Mouse (Mus musculus): Measurements from ENCODE around the gene Plekho2.
A peak's percentile ranks its signal among the peaks of the same experiment; 100 is the strongest.

Gene Plekho2

DNA sequence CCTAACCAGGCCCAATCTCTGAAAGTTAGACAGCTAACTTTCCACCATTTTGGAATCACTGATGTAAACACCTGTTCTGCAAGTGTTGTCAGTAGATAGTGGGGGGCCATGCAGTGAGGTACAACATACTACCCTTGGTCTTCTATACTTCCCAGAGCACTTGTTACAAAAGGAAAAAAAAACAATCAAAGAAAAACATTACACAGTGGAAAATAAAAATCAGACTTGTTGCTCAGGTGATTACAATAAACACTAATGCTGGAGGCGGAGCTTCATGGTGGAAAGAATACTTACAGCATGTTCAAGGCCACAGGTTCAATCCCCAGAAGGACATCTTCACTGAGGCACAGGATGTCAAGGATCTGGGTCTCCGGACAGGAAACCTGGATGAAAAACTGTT, 27.1 kb downstream of the Plekho2 start:
- no peak for DNase-seq (ENCODE audit: low read depth)

DNA sequence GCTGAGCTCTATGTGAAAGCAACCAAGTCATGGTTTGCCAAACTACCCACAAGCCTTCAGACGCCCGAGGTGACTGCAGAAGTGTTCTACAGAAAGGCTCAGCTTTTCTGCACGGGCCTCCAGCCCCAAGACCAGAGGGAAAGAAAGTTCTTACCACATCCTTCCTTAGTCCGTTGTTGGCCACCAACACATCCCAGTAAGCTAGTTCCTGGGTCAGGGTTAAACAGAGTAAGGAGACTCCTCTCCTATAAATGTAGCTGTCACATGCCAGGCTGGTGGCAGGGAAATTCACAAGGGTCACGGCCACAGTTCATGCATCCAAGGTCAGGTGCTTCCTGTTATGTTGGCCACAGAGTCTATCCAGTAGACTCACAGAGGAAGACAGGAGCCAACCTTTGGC, 27.7 kb downstream of the Plekho2 start:
- peak; percentile 57 for DNase-seq (ENCODE audit: low read depth)

DNA sequence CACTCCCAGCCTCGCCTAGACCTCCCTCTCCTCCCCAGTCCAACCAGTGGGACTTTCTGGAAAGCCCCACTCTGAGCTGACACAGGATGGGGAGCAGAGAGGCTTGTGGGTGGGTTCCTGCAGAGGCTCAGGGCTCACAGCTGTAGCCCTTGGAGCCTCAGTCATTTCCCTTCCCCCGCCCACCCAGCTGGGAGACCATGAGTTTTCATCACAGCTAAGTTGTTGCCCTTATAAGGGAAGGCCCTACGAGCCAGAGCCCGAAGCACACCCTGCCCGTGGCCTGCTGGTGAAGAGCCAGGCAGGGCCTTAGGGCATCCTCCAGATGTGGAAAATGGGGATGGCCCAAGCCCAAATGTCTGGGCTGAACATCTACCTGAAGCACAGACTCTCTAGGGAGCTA, 28.8 kb downstream of the Plekho2 start:
- DNase-seq (ENCODE audit: low read depth): peak; percentile 80

DNA sequence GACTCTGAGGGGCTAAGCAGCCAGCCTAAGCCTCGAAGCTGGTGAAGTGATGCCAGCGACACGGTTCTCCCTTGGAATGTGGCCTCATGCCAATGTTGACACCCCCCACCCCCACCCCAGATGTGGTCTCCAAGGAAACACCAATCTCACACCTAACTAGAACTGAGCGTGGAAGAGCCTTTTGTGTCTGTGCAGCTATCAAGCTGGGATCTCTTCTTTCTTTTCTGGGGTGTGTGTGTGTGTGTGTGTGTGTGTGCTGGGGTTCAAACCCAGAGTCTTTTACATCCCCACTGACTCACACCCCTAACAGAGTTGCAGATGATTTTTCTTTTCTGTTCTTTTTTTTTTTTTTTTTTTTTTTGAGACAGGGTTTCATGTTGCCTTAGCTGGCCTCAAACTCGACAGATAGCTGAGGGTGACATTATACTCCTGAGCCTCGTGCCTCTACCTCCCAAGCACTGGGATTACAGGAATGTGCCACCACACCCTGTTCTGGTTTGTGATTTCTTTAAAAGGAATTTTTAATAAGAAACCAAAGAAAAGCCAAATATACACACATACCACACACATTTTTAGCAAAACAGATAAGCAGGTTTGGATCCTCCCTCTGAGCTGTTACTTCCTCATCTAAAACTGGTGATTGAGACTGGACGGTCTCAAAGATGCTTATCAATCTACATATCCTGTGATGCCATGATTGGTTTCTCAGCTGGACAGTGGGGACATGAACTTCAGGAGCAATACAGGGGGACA, 29.6 kb downstream of the Plekho2 start:
- DNase-seq (ENCODE audit: low read depth): peak; percentile 44

GRCm38 (mm10) chr9:65549643-65550042, 30.2 kb downstream of the Plekho2 start:
- DNase-seq (ENCODE audit: low read depth): no peak

DNA sequence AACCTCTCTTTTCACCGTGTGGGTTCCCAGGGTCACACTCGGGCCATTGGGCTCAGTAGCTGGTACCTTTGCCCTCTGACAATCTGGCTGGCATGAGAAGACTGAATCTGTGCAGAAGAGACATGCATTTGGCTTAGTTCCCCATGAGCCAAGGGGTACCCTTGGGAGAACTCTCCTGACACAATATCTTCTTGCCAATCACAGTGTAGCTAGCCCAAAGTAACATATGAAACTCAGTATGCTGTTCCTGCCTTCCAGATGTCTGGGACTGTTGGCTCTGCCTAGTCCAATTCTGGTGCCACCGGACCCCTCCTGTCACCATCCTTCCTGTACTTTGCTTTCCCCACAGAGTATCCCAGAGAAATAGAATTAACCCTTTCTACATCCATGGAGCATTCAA, 30.7 kb downstream of the Plekho2 start:
- no peak for DNase-seq (ENCODE audit: low read depth)

DNA sequence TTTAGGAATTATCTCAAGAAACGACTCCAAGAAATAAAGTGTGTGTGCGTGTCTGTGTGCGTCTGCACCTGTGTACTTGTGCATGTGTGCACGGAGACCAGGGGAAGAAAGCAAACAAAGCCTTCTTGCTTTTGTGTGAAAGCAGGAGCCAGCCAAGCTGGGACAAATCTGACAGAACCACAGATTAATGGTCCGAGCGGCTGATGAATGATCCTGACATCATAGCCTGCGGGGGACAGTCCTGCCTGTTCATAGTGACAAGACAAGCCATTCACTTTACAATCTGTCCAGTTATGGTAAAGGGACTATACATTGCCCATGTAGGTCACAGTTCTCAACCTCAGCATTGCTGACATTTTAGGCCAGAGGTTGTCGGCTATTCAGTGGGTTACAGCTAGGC, 31.5 kb downstream of the Plekho2 start:
- no peak for DNase-seq (ENCODE audit: low read depth)

DNA sequence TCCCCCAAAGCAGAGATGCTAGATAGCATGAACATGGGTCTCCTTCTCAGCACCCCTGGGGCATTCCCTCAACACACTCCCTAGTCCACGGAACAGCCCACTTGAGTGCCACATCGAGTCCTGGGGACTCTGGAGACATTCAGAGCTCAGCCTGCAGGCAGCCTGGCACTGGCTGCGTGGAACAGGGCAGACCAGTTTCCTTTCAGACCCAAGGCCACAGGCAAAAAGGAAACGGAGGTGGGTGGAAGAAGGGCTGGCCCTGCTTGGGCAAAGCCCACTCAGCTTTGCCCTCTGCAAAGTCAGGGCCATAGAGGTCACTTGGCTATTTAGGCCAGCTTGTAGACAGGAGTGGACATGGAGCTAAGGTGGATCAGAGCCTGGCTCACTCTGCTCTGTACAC, 32.0 kb downstream of the Plekho2 start:
- DNase-seq (ENCODE audit: low read depth): no peak

GRCm38 (mm10) chr9:65547111-65547510, 32.7 kb downstream of the Plekho2 start:
- no peak for DNase-seq (ENCODE audit: low read depth)

DNA sequence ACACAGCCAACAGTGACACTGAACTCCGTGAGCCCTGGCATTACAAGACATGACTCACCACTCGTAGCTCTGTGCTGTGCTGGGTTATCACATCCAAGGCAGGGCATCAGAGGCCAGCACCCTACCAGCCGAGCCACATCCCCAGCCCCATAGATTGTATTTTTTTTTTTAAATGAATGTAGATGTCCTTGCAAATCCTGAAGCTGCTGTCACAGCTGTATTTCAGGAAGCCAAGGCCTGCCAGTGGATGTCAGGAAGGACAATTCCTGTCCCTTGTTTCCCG, 33.5 kb downstream of the Plekho2 start:
- no peak for DNase-seq (ENCODE audit: low read depth)

DNA sequence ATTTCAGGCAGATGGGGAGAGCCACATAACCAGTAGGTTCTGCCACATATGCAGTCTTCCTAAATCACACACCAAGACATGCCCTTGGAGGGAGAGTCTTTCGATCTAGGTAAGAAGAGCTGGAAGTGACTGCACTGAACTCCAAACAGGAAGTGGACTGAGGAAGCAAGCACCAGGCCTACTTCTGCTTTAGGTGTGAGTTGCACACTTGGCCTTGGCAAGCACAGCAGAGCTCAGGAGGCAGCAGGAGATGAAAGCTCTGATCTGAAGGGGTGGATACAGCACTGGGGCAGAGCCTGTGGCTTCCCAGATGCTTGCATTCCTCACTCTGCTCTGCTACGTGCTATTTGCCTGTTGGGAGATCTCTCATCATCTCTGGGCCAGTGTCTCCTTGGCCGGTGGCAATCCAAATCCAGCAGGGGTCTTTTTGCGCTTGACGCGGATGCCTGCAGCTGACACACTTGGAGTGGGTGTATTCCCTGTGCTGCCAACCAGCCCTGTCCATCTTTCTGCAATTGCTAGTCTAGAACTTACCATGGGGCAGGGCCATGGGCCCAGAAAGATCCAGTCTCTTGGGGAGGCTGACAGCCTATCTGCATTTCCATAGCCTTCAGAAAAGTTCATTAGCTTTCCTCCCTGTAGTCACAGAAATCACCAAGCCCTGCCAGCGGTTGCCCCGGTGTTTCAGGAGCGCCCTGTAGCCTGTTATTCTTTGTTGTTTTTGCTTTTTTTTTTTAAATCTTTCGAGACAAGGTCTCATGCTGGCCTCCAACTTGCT, 34.0 kb downstream of the Plekho2 start:
- no peak for DNase-seq (ENCODE audit: low read depth)

DNA sequence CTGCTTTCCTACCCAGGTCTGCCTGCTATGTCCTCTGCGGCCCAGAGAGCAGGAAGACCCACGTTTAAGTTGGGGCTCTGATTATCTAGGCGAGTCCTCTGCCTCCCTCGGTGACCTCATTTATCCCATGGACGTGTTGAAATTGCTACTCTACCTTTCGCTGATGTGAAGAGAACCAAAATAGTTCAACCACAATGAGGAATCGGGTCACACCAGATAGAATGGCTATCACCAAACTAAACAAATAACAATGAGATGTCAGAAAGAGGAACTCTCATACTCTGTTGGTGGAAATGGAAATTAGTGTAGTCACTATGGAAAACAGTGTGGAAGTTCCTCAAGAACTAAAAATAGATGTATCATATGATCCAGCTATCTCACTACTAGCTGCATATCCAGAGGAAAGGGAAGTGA, 37.7 kb downstream of the Plekho2 start:
- DNase-seq (ENCODE audit: low read depth): no peak

GRCm38 (mm10) chr9:65541126-65542068, 38.4 kb downstream of the Plekho2 start:
- DNase-seq (ENCODE audit: low read depth): peak; percentile 91

GRCm38 (mm10) chr9:65539697-65540096, 40.1 kb downstream of the Plekho2 start:
- no peak for DNase-seq (ENCODE audit: low read depth)

- no peak for DNase-seq (ENCODE audit: low read depth)
Observed at GRCm38 (mm10) chr9:65537901-65538630, 41.8 kb downstream of the Plekho2 start.

DNA sequence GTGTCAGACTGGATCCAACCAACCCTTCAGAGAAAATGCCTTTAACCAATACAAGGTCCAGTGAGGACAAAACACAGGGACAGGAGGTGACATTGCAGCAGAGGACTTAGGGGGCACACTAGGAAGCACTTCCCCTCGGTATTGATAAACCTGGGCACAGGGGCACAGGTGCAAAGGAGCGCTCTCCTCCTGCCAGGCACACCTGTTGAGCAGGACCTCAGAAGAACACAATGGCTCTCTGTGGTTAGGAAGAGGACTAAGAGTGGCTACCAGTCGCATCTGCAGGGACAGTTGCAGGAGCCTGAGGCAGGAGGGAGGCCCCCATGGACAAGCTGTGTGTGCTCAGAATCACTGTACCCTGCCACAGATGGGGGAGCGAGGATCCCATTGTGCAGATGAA, 43.3 kb downstream of the Plekho2 start:
- no peak for DNase-seq (ENCODE audit: low read depth)

DNA sequence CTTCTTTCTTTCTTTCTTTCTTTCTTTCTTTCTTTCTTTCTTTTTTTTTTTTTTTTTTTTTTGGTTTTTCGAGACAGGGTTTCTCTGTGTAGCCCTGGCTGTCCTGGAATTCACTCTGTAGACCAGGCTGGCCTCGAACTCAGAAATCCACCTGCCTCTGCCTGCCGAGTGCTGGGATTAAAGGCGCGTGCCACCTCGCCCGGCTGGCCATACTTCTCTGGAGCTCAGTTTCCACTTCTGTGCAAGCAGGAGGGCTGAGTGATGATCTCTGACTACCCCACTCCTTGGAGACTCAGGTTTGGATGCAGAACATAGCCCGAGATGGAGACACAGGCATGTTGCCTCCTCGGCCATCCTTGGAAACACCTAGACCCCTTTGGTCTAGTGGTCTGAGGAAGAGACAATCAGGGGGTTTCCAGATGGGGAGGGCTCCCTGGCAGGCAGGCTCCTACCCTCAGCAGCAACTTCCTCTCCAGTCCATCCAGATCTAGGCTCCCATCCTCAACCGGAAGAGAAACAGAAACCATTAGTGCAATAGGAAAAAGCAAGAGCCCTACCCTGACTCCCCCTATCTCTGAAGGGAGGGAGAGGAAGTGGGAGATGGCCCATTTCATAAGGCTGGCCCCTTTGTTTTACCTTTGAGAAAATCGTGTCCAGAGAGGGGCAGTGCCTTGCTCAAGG, 43.9 kb downstream of the Plekho2 start:
- DNase-seq (ENCODE audit: low read depth): peak; percentile 53

DNA sequence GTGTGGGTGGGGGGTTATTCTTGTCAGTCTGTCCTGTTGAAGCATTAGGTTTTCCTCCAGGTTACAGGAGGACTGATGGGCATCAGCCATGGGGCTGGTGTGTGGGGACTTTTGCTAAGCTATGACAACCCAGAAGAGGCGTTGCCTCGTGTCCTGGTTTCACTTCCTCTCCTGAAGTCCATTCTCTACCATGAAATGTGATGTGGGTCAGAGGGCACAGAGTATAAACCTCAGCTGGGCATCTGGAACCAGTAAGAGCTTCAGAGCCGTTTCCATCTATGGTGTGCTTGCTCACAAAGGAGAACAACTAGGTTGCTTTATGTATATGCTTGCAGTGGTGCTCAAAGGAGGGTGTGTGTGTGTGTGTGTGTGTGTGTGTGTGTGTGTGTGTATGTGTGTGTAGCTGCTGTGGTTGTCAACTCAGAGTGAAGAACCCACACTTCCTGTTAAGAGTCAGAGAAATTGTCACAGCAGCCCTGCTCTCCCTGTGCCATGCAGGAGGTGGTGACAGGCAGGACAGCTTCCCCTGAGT, 44.6 kb downstream of the Plekho2 start:
- peak; percentile 86 for DNase-seq (ENCODE audit: low read depth)

- DNase-seq (ENCODE audit: low read depth): no peak
Observed at GRCm38 (mm10) chr9:65534111-65534510, 45.7 kb downstream of the Plekho2 start.

- DNase-seq (ENCODE audit: low read depth): peak; percentile 43
Observed at GRCm38 (mm10) chr9:65532986-65533385, 46.9 kb downstream of the Plekho2 start.

DNA sequence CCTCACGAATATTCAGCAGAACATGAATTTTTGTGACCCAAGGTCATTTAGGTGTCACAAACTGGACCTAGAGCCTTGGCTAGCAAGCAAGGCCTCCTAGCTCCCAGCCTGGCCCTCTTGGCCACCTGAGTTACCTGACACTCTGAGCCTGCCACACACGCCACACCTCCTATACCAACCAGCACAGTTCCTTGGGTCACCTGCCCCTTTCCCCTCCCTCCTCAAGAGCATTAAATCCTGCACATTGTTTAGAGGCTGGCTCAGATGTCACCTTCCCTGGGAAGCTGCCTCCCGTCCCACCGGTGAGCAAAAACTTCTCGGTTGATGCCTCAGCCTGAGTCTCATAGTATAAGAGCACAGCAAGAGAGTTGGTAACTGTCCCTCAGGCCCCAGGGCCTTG, 48.6 kb downstream of the Plekho2 start:
- DNase-seq (ENCODE audit: low read depth): no peak
